Mouse (Mus musculus) thymus, postnatal 0 days (tissue): Measurements from ENCODE around the gene Tiprl. TPM values are rescaled to one million over a fixed set of nuclear protein-coding genes. Genes with fewer than 3 reads are reported as not detected.

Source experiments
- DNase-seq: peaks from one replicate; pipeline ENCODE4 v3.0.0-alpha.2; 2015; ENCODE audit warnings: low spot score
- polyA plus RNA-seq: library from polyadenylated mRNA; unstranded; fragments of >200 nt; fragmentation: Nextera tagmentation; extraction: Ambion mirVana; gene quantifications from 2 replicates; pipeline ENCODE4 v1.2.1, GENCODE M21; 2015

Tiprl gene
- polyA plus RNA-seq, result 104 and 113 TPM in 2 replicates

DNA sequence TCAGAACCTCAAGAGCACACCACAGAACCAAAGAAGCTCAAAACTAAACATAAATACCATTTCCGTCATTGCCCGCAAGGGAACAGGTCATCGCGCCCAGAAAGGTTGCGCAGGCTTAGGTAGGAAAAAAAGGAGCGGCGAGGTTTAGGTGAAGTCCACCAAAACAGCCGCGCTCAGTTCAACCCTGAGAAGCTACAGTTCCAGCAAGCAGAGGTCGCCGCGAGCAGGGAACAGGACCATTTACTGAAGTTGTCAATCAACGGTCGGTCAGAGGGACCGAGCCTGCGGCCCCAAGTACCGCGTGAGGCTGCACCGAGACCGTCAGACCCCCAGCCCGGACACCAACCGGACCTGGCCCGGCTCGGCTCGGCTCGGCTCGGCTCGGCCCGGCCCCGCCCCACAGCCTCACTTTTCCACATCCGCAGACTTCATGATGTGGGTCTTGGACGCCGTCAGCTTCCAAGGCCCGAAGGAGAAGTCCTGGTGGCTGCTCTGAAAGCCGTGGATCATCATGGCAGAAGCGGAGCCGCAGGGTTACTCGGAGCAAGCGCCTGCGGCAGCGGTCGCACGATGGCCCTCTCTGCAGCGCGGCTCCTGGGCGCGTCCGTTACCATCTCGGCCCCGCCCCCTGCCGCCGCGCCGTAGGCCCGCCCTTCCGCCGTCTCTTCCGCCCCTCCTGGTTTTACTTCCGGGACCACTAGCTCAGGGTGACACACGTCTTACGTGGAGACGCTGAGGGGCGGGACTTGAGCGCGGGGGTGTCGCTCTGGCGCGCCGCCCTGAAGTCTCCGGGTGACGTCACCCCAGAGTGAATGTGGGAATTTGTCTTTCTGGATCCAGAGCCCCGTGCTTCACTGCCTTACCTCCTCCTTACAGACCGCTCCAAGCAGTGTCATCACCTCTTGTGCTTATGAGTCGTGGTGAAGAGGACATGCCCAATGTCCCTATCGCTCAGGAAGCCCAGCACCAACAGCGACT lies at the start of gene Tiprl:
Gene Tiprl (minus strand): TSS at position 676 of the 978 bp plus-strand sequence.
- DNase-seq, result peak; percentile 96

GRCm38 (mm10) chr1:165284096-165284495 lies 47.3 kb upstream of the Tiprl start:
- DNase-seq, result no peak

- DNase-seq, result no peak
Measured at GRCm38 (mm10) chr1:165282967-165283345, 46.2 kb upstream of the Tiprl start.

DNA sequence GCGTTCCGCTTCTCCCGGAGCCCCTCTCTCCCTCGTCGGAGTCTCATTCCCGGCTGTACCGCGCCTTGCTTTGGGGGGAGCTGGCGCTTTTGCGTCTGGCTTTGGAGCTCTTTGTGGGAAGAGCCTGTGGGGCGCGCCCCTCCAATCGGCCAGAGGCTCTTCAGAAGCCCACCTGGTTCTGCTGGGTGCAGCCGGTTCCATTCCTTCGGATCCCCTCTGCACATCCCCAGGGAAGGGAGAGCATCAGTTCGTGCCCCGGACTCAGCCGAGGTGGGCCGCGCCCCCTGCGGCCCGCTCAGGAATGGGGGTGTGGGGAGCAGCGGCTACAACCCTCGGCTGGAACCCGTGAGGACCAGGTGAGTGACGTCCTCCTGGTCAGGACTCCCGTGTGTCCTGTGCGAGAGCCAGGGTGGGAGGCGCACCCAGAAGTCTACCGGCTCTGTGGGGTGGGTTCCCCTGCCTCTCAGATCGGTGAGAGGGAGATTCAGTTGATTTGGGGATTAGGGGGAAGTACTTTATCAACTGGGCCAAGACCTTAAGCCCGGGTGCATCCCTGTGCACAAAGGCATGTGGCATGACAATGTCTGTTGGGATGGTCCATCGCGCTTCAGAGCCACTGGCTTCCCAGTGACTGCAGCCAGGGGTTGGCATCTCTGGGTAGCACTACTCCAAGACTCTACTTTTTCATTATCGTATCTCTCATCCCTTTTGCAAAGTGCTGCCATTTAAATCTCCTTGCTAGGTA lies 45.6 kb upstream of the Tiprl start:
- no peak for DNase-seq

- peak; percentile 37 for DNase-seq
Measured at GRCm38 (mm10) chr1:165281351-165282221, 44.8 kb upstream of the Tiprl start.

DNA sequence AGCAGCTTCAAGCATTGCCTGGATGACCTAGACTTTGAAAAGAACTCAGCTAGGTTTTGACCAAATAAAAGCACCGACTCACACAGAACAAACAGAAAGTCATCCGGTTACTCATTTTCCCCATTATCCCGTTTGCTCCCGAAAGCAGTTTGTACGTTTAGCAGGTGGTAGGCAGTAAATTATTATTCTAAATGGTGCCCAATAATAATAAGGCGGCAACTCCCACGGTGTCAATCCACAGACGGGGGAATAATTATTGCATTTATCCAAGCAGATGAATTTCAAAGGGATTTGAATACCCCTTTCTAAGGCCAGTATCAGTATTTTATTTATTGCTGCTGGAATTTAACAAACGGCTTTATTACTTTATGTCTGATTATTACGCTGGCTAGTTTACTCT lies 43.9 kb upstream of the Tiprl start:
- DNase-seq, result no peak

DNA sequence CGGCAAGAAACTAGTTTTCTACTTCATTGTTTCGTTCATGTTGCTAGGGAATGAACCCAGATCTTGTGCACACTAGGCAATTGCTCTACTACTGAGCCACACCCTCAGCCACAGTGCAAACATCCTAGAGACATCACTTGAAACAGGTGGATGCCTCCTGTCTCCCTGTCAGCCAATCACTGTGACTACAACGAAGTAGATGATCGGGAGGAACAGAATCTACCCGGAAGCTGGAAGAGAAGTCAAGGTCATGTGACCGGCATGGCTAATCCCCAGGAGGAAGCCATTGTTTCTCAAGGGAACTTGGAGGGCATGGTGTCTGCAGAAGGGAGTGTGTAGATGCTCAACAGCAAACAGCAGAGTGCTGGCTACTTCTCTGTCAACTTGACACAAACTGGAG lies 38.1 kb upstream of the Tiprl start:
- DNase-seq, result no peak

GRCm38 (mm10) chr1:165252027-165252671 lies 15.4 kb upstream of the Tiprl start:
- peak; percentile 53 for DNase-seq

DNA sequence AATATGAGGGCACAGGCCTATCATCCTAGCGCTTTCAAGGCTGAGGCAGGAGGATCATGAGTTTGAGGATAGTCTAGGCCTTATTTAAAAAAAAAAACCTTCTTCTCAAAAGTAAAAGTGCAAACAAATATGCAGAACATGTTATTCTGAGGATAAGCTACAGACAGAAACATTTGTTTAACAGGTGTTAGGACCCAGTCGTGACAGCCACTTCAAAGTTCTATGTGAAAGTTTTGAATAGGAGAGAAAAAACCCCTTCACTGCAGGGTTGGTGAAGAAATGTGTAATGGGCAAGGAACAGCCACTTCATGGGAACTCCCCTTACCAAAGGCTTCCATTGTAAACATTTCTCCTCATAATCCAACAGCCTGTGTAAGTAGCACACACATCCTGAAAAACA lies 13.8 kb upstream of the Tiprl start:
- DNase-seq, result no peak

- no peak for DNase-seq
Measured at GRCm38 (mm10) chr1:165248842-165249241, 12.0 kb upstream of the Tiprl start.

DNA sequence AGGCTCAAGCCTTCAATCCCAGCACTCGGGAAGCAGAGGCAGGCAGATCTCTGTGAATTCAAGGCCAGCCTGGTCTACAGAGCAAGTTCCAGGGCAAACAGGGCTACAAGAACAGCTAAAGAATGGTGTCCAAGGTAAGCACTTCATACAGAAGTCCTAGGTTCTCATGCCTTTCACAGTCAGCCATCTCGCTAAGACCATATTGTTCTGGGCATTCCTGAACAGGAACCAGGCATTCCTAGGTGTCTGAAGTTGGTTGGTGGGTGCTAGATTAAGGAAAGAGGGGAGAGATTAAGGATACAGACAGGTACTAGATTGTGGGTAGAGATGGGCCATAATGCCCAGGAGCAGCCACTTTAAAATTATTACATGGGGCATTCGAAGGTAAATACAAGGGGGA lies 11.0 kb upstream of the Tiprl start:
- no peak for DNase-seq

GRCm38 (mm10) chr1:165247085-165247484 lies 10.3 kb upstream of the Tiprl start:
- no peak for DNase-seq

- no peak for DNase-seq
Measured at GRCm38 (mm10) chr1:165246587-165246986, 9.8 kb upstream of the Tiprl start.

- no peak for DNase-seq
Measured at GRCm38 (mm10) chr1:165235846-165236245, 950 bp downstream of the Tiprl start.

DNA sequence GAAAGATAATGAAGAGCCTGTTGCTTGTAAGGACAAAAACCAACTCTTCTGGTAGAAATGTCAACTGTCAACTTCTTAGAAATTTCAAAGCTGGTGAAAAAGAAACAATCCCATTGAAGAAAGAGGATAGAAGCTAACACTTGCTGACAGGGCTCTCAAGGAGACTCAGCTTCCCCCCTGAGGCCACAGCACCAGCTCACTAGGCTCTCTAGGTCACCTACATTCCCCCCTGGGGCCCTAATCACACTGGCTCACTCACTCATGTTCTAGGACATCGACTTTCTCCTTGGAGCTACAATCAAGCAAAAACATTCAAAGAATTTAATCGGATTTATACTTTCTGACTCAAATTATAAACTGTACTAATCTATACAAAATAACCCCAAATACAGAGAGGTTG lies 3.0 kb downstream of the Tiprl start:
- DNase-seq, result no peak

- no peak for DNase-seq
Measured at GRCm38 (mm10) chr1:165230691-165231090, 6.1 kb downstream of the Tiprl start.

DNA sequence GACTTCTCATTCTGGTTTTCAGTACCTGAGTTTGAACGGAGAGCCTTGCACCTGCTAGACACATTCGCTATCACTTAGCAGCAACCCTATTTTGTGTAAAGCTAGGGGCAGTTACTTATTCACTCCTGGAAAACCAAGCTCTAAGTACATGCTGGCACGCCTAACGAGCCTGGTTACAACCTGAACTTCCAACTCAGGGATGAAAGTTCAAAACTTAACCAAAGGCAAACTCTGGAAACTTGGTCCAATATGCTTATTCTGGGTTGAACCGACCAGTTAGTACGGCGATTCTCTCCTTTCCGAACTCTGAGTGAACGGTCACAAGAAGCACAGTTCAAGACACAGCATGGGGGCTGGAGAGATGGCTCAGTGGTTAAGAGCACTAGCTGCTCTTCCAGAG lies 7.2 kb downstream of the Tiprl start:
- DNase-seq, result no peak

DNA sequence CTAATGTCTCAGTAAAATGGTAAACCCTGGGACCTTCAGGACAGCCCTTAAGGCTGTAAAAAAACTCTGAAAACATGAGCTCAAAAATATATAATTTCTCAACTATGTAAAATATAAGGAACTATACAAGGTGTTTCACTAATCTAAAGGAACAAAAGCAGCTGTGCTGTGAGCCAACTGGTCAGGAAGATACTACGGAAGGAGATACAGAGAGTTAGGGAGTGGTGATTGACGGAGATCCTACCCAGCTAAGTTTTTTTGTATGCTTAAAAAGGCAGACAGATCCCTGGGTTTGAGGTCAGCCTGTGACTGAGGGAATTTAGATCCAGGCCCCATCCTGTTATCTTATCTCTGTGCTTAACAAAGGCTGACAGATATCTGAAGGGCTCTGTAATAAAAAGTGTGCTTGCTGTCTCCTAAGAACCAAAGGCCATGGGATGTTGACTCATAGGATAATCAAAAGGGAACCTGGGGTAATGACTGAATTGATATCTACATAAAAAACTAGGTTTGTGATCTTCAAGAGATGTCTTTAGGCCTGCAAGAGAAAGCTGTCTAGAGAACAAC lies 19.7 kb downstream of the Tiprl start:
- DNase-seq, result no peak

GRCm38 (mm10) chr1:165215831-165216230 lies 21.0 kb downstream of the Tiprl start:
- DNase-seq, result peak; percentile 43

DNA sequence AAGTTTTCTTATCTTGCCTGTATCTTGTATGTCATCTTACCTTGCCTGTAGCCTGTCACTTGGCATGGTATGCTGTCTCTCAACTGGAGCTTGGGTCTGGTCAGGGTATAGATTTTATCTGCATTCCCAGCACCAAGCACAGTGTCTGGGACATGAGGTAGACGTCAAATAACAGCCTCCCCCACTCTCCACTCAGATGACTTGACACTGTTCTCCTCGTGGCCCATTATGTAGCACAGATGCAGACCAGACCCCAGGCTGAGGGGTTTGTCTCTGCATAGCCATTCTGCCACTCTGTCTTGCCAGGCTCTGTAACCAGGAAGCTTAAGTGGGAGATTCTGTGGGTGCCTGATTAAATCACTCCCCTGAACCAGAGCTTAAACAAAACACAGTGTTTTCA lies 31.2 kb downstream of the Tiprl start:
- no peak for DNase-seq
